Mouse (Mus musculus) brain, embryonic 14.5 days (tissue): ENCODE data around the gene Ccdc12.

ENCODE experiments used
- CTCF ChIP-seq: fragments of 200-500 bp; IDR thresholded peaks from 2 replicates; pipeline ENCODE4 v1.5.1; 2012; ENCODE audit warnings: inconsistent platforms, mild to moderate bottlenecking, moderate library complexity, borderline replicate concordance; ENCODE audit not compliant: insufficient read depth, insufficient read length; ENCODE audit errors: extremely low read depth
- POLR2A ChIP-seq: fragments of 200-500 bp; IDR thresholded peaks from 2 replicates; pipeline ENCODE4 v1.6.1; 2012; ENCODE audit warnings: mild to moderate bottlenecking, inconsistent platforms, borderline replicate concordance; ENCODE audit not compliant: poor library complexity, insufficient read depth, insufficient read length, severe bottlenecking; ENCODE audit errors: extremely low read depth

GRCm38 (mm10) chr9:110716775-110717174, 60.5 kb downstream of the Ccdc12 start:
- peak; percentile 80; the same call in 1 of the 2 replicates for TF ChIP-seq CTCF
- no peak for TF ChIP-seq POLR2A
